7 mouse cellular contexts compared by ENCODE assay signal in the genomic region with DNA sequence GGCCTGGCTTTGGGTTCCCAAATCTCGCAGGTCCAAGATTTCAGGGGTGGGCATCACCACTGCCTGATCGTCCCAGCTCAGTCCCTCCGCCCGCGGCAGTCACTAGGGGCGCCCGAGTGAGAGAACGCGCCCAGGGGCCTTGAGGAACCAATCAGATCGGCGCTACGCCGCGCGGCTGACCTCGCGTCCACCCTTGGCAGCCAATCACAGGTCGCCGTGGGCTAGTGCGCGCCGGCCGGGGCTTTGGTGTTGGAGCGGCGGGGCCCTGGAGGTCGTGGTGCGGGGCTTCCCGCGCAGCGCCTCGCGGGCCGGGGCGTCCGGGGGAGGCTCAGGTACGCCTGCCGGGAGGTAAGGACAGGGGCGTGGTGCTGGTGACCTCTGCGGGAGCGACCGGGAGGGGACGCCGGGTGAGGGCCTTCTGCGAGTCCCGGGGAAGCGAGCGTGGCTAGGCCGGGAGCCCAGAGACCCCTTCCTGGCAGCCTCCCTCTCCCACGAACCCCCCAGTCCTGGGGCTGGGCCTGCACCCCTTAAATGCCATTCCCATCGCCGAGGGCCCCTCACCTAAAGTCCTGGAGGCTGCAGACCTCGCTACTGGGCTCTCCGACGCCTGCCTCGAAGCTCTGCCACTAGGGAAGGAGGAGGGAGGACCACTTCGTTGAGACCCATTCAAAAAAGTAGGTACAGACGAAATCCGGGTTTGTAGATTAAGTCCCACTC. TPM values are rescaled to one million over a fixed set of nuclear protein-coding genes. Genes with fewer than 3 reads are reported as not detected.
DNase-seq lines count a peak whose midpoint lies in the region; ATAC-seq lines count a peak whose summit lies in the region.

A gene (plus strand): TSS at position 249 of the 717 bp plus-strand sequence.

- H3K27ac ChIP-seq in embryonic facial prominence, embryonic 10.5 days (replicated peaks) = peak within 1 kb of the TSS; percentile 96
- H3K27ac ChIP-seq in limb, embryonic 10.5 days = peak within 1 kb of the TSS; percentile 98
- H3K27ac ChIP-seq in midbrain, embryonic 13.5 days = peak within 1 kb of the TSS; percentile 49

- DNase-seq in adrenal gland, postnatal 10 days = peak; percentile 97
- DNase-seq in embryonic facial prominence, embryonic 10.5 days (ENCODE audit: low spot score) = peak; percentile 98
- DNase-seq in kidney, adult 11 months = peak; percentile 93
- peak; percentile 97 for DNase-seq in limb, embryonic 10.5 days (ENCODE audit: low spot score)
- DNase-seq in spleen, adult 12 weeks (ENCODE audit: low spot score) = peak; percentile 90

- peak; percentile 99 for ATAC-seq in granulocyte monocyte progenitor cell, adult 5-6 weeks (replicated peaks; ENCODE audit: poor library complexity, severe bottlenecking)
- ATAC-seq in midbrain, embryonic 13.5 days = peak; percentile 98

- H3K4me1 ChIP-seq in embryonic facial prominence, embryonic 10.5 days = peaks cover 18% of the 10 kb centered on the region
- peaks cover 16% of the 10 kb centered on the region for H3K4me1 ChIP-seq in limb, embryonic 10.5 days
- H3K4me1 ChIP-seq in midbrain, embryonic 13.5 days (replicated peaks) = peaks cover 17% of the 10 kb centered on the region

- no peaks in the 10 kb centered on the region for H3K27me3 ChIP-seq in embryonic facial prominence, embryonic 10.5 days (replicated peaks; ENCODE audit: low read depth, poor library complexity, severe bottlenecking)
- no peaks in the 10 kb centered on the region for H3K27me3 ChIP-seq in limb, embryonic 10.5 days (ENCODE audit: low read depth, poor library complexity, severe bottlenecking)
- no peaks in the 10 kb centered on the region for H3K27me3 ChIP-seq in midbrain, embryonic 13.5 days

- peaks cover 35% of the 10 kb centered on the region for H3K36me3 ChIP-seq in embryonic facial prominence, embryonic 10.5 days (replicated peaks)
- peaks cover 33% of the 10 kb centered on the region for H3K36me3 ChIP-seq in limb, embryonic 10.5 days
- peaks cover 18% of the 10 kb centered on the region for H3K36me3 ChIP-seq in midbrain, embryonic 13.5 days

- H3K4me3 ChIP-seq in embryonic facial prominence, embryonic 10.5 days = peak within 1 kb of the TSS; percentile 95
- H3K4me3 ChIP-seq in limb, embryonic 10.5 days = peak within 1 kb of the TSS; percentile 89
- H3K4me3 ChIP-seq in midbrain, embryonic 13.5 days (replicated peaks) = peak within 1 kb of the TSS; percentile 91

- peak within 1 kb of the TSS; percentile 83 for H3K4me2 ChIP-seq in midbrain, embryonic 13.5 days (replicated peaks)

- WGBS in embryonic facial prominence, embryonic 10.5 days = under 1% methylated on average over 58 of the region's 58 CpGs
- WGBS in limb, embryonic 10.5 days = under 1% methylated on average over 57 of the region's 58 CpGs
- WGBS in midbrain, embryonic 13.5 days = under 1% methylated on average over 58 of the region's 58 CpGs

- H3K9me3 ChIP-seq in embryonic facial prominence, embryonic 10.5 days = no peaks in the 10 kb centered on the region
- H3K9me3 ChIP-seq in limb, embryonic 10.5 days (replicated peaks) = no peaks in the 10 kb centered on the region
- H3K9me3 ChIP-seq in midbrain, embryonic 13.5 days = no peaks in the 10 kb centered on the region

- peak within 1 kb of the TSS; percentile 93 for H3K9ac ChIP-seq in midbrain, embryonic 13.5 days (replicated peaks)

RNA-seq across cellular contexts. Expression of the gene that starts here (rescaled TPM):
- 10 to 100 TPM in 1 of 2 experiments, 1 to 10 TPM in 1; 9.0 to 11.0 TPM for total RNA-seq in adrenal gland, postnatal 10 days (2021)
- polyA plus RNA-seq in embryonic facial prominence, embryonic 10.5 days (2016; fragmentation: Nextera tagmentation; extraction: Ambion mirVana) = 38.4 and 41.2 TPM in 2 replicates
- 5.7 and 25.2 TPM in 2 replicates for total RNA-seq in granulocyte monocyte progenitor cell, adult 5-6 weeks (2014; fragmentation: Nextera tagmentation)
- 7.8 and 22.6 TPM in 2 replicates for total RNA-seq in granulocyte monocyte progenitor cell, adult 5-6 weeks (2017)
- 42.7 and 43.7 TPM in 2 replicates for polyA plus RNA-seq in limb, embryonic 10.5 days (2016; fragmentation: Nextera tagmentation; extraction: Ambion mirVana)
- polyA plus RNA-seq in midbrain, embryonic 13.5 days (2015; fragmentation: Nextera tagmentation; extraction: Ambion mirVana) = 14.1 and 14.9 TPM in 2 replicates

Comparison
In these comparisons a context has a peak if more than half of its experiments do, and no peak if none do; other contexts are left out.
1. Peak in every context shown above with its lines: DNase-seq, ATAC-seq, H3K4me3 ChIP-seq and H3K27ac ChIP-seq.